Mouse (Mus musculus) limb, embryonic 12.5 days (tissue): Measurements from ENCODE around the gene A030005K14Rik. TPM values are rescaled to one million over a fixed set of nuclear protein-coding genes. Genes with fewer than 3 reads are reported as not detected.

Source experiments
- ATAC-seq: fragments of 200-750 bp; cut with Nextera tagmentation; 2 replicates; pipeline ENCODE4 v1.8.0; 2017; ENCODE audit warnings: low read depth, moderate TSS enrichment; ENCODE audit not compliant: insufficient number of reproducible peaks, insufficient read depth, low FRiP score, low TSS enrichment
- H3K27ac ChIP-seq: fragments of 300-500 bp; sonication (generic); 2 replicates; pipeline ENCODE4 v1.5.1; 2016; ENCODE audit warnings: mild to moderate bottlenecking, moderate library complexity
- H3K27me3 ChIP-seq: fragments of 300-500 bp; sonication (generic); 2 replicates; pipeline ENCODE4 v1.6.1; 2016; ENCODE audit warnings: mild to moderate bottlenecking, moderate library complexity
- H3K36me3 ChIP-seq: fragments of 300-500 bp; sonication (generic); 2 replicates; pipeline ENCODE4 v1.6.1; 2016; ENCODE audit warnings: mild to moderate bottlenecking, moderate library complexity
- H3K4me1 ChIP-seq: fragments of 300-500 bp; sonication (generic); replicated peaks from 2 replicates; pipeline ENCODE4 v1.6.1; 2016
- H3K4me2 ChIP-seq: fragments of 300-500 bp; sonication (generic); 2 replicates; pipeline ENCODE4 v1.6.1; 2016; ENCODE audit warnings: mild to moderate bottlenecking, moderate library complexity
- H3K4me3 ChIP-seq: fragments of 300-500 bp; sonication (generic); replicated peaks from 2 replicates; pipeline ENCODE4 v1.5.1; 2016; ENCODE audit warnings: mild to moderate bottlenecking
- H3K9ac ChIP-seq: fragments of 300-500 bp; sonication (generic); replicated peaks from 2 replicates; pipeline ENCODE4 v1.6.1; 2016; ENCODE audit warnings: mild to moderate bottlenecking, moderate library complexity
- H3K9me3 ChIP-seq: fragments of 300-500 bp; sonication (generic); 2 replicates; pipeline ENCODE4 v1.6.1; 2016; ENCODE audit warnings: mild to moderate bottlenecking, moderate library complexity
- WGBS: fragments of 180-500 bp; shearing (Covaris S2); methylation state at CpG from one replicate; pipeline ENCODE4 v1.1.7; 2016; 5-methylcytosine and 5-hydroxymethylcytosine counted together
- polyA plus RNA-seq: library from polyadenylated mRNA; unstranded; fragments of >200 nt; fragmentation: Nextera tagmentation; extraction: Ambion mirVana; gene quantifications from 2 replicates; pipeline ENCODE4 v1.2.1, GENCODE M21; 2016

A030005K14Rik gene
- polyA plus RNA-seq, 1 experiment from 2014 or later: not detected

DNA sequence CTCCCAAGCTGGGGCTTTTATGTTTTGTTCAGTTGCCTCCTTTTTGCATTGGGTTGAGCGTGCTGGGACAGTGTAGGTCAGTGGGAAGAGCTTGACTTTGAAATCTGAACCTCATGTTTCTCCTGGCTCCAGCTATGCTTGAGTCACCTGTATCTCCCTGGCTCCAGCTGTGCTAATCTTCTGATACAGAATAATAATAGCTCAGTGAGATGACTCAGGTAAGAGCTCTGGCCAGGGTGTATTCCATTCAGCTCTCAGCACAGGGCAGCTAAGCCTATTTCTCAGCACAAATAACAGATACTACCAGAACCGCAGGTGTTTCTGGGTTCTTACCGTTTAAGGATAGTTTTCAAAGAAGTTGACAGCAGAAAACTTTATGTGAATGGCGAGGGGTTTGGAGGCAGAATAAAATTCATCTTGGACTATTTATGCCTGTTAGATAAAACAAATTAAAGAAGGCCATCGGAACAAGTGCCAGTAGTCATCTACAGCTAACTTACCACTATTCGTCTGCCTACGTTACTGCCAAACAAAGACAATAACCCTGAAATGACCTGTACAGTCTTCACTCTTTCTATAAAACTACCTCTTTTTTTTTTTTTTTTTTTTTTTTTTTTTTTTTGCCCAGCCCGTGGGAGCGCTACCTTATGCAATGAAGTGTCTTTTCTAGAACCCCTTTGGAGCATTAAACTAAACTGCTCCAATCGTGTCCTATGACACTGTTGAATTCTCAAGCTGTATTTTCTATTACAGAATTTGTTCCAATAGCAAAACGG lies 22.1 kb downstream of the A030005K14Rik start:
- Histone ChIP-seq H3K4me3 (no peak overlapping the region), H3K36me3 (no peaks in the 10 kb centered on the region), H3K4me1 (peaks cover 10% of the 10 kb centered on the region; the same call in 1 of the 2 replicates), H3K27me3 (peaks cover 2% of the 10 kb centered on the region; the same call in 1 of the 2 replicates), H3K4me2 (peak overlapping the region; percentile 66), H3K9me3 (no peaks in the 10 kb centered on the region), H3K27ac (no peak overlapping the region), H3K9ac (no peak overlapping the region)
- 69% methylated on average over 11 of the region's 11 CpGs for WGBS
- no peak for ATAC-seq

DNA sequence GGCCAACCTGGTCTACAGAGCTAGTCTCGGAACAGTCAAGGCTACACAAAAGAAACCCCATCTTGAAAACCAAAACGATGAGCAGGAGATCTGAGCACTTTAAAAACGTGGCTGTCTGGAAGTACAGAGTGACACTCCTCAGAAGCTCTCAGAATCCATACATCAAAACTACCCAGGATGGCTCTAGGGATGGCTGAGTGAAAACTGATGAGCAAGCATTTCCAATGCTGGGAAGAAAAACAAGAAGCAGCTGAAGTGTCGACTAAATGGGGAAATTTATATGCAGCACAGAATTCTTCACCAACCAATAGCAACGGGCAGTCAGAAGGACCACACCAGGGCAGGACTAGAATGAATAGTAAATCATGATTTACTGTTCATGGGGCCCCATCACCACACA lies 24.7 kb downstream of the A030005K14Rik start:
- Histone ChIP-seq H3K27me3 (no peaks in the 10 kb centered on the region), H3K4me1 (peaks cover 10% of the 10 kb centered on the region; the same call in 1 of the 2 replicates), H3K9me3 (no peaks in the 10 kb centered on the region), H3K9ac (no peak overlapping the region), H3K4me3 (no peak overlapping the region), H3K36me3 (no peaks in the 10 kb centered on the region), H3K4me2 (no peak overlapping the region), H3K27ac (no peak overlapping the region)
- no peak for ATAC-seq
- WGBS: 41% methylated on average over 5 of the region's 5 CpGs

DNA sequence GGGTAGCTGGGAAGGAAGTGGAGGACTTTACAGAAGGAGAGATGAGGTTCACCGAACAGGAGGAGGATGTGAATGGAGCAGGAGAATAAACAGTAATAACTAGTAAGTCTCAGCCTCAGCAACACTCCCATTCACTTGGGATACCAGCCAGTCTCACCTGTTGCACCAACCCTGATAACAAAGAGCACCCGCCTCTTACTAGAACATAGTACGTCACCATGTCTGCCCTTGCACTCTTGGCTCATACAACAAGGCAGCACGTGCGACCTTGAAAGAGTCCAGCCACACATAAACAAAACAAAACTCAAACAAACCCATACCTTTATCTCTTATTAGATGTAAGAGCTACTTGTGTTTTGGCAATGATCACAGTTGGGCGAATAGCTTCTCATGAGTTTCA lies 26.7 kb downstream of the A030005K14Rik start:
- H3K4me1 ChIP-seq: peaks cover 10% of the 10 kb centered on the region; the same call in 1 of the 2 replicates
- no peak overlapping the region for H3K4me2 ChIP-seq
- H3K4me3 ChIP-seq: no peak overlapping the region
- H3K36me3 ChIP-seq: no peaks in the 10 kb centered on the region
- no peak overlapping the region for H3K27ac ChIP-seq
- H3K9me3 ChIP-seq: no peaks in the 10 kb centered on the region
- no peaks in the 10 kb centered on the region for H3K27me3 ChIP-seq
- ATAC-seq: no peak
- 90% methylated on average over 6 of the region's 6 CpGs for WGBS
- no peak overlapping the region for H3K9ac ChIP-seq

DNA sequence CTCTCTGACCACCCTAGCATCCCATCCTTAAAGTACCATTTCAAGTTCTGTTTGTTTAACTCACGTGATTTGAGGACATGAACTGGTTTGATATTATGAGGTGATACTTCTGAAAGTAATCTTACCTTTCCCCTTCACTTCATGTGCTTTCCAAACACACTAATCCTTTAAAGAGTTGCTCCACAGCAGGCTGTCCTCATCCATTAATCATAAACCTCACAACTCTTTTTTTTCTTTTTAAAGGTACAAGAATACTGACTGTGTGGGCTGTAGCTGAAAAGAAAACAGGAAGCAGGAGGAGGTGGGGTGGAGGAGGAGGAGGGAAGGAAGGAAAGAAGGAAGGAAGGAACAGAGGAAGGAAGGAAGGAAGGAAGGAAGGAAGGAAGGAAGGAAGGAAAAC lies 27.2 kb downstream of the A030005K14Rik start:
- H3K9ac ChIP-seq: no peak overlapping the region
- H3K9me3 ChIP-seq: no peaks in the 10 kb centered on the region
- 40% methylated on average over 1 of the region's 1 CpGs for WGBS
- no peak overlapping the region for H3K4me2 ChIP-seq
- peaks cover 10% of the 10 kb centered on the region; the same call in 1 of the 2 replicates for H3K4me1 ChIP-seq
- no peak overlapping the region for H3K27ac ChIP-seq
- H3K4me3 ChIP-seq: no peak overlapping the region
- no peaks in the 10 kb centered on the region for H3K36me3 ChIP-seq
- H3K27me3 ChIP-seq: no peaks in the 10 kb centered on the region
- ATAC-seq: no peak

DNA sequence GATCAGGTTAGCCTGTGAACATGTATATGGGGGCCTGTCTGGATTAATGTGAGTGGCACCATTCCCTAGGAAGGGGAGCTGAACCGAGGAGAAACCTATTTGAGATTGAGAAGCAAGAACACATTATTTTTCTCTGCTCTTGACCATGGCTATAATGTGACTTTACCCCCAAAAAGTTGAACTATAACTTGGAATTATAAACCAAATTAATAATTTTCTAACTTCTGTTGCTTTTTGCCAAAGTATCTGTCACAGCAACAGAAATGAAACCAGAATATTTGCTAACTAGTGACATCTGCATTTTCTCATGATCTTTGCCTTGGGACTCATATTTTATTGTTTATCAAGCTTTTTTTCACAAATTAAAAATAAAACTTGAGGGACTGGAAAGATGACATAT lies 42.6 kb downstream of the A030005K14Rik start:
- WGBS: 70% methylated on average over 1 of the region's 1 CpGs
- no peaks in the 10 kb centered on the region for H3K36me3 ChIP-seq
- H3K27ac ChIP-seq: no peak overlapping the region
- H3K4me2 ChIP-seq: no peak overlapping the region
- H3K4me1 ChIP-seq: no peaks in the 10 kb centered on the region
- no peaks in the 10 kb centered on the region for H3K27me3 ChIP-seq
- ATAC-seq: no peak
- H3K9me3 ChIP-seq: no peaks in the 10 kb centered on the region
- no peak overlapping the region for H3K4me3 ChIP-seq
- H3K9ac ChIP-seq: no peak overlapping the region

DNA sequence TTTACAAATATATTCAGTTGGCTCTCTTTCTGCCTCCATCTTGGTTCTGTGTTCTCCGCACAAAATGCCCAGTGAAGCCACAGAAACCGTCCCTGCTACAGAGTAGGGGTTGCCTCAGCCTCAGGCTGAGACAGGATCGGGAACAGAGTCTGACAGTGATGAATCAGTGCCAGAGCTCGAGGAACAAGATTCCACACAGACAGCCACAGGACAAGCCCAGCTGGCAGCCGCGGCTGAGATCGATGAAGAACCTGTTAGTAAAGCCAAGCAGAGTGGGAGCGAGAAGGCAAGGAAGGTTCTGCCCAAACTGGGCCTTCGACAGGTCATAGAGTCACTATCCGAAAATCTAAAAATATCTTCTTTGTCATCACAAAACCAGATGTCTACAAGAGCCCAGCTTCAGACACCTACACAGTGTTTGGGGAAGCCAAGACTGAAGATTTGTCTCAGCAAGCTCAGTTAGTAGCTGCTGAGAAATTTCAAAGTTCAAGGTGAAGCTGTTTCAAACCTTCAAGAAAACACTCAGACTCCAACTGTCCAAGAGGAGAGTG lies 43.8 kb downstream of the A030005K14Rik start:
- WGBS: 74% methylated on average over 10 of the region's 10 CpGs
- no peaks in the 10 kb centered on the region for H3K4me1 ChIP-seq
- H3K9ac ChIP-seq: no peak overlapping the region
- H3K4me2 ChIP-seq: no peak overlapping the region
- H3K27me3 ChIP-seq: no peaks in the 10 kb centered on the region
- no peak for ATAC-seq
- no peaks in the 10 kb centered on the region for H3K9me3 ChIP-seq
- H3K27ac ChIP-seq: no peak overlapping the region
- H3K4me3 ChIP-seq: no peak overlapping the region
- H3K36me3 ChIP-seq: no peaks in the 10 kb centered on the region

DNA sequence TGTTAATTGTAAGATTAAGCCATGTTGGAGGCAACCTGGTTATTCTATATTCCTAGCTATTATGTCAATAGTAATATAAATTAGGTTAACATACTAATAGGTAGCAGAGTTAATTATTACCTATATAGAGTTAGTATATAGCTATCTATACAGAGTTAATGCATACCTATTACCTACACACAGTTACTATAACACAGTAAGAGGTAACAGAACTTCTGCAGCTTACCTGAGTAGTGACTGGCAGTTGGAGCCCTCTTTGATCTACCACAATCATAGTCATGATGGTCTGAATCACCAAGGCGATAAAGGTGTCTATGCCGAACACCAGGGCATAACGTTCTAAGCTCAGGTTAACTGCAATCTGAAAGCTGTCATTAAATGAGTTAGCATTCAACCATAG lies 44.7 kb downstream of the A030005K14Rik start:
- H3K9ac ChIP-seq: no peak overlapping the region
- H3K4me2 ChIP-seq: no peak overlapping the region
- WGBS: 89% methylated on average over 3 of the region's 3 CpGs
- no peaks in the 10 kb centered on the region for H3K27me3 ChIP-seq
- no peak overlapping the region for H3K4me3 ChIP-seq
- no peaks in the 10 kb centered on the region for H3K4me1 ChIP-seq
- H3K27ac ChIP-seq: no peak overlapping the region
- H3K9me3 ChIP-seq: no peaks in the 10 kb centered on the region
- ATAC-seq: no peak
- no peaks in the 10 kb centered on the region for H3K36me3 ChIP-seq

Other genes with a start within 250 kb of the A030005K14Rik start
- gene Agfg1, start 219.9 kb downstream of the A030005K14Rik start, polyA plus RNA-seq: 35.9 and 37.6 TPM in 2 replicates
- not detected in 2 replicates for gene A030005L19Rik, start 146.1 kb downstream of the A030005K14Rik start, polyA plus RNA-seq
- not detected in 2 replicates for gene A030014E15Rik, start 134.5 kb downstream of the A030005K14Rik start, polyA plus RNA-seq
- gene Gm6217, start 128.0 kb downstream of the A030005K14Rik start, polyA plus RNA-seq: not detected in 2 replicates
- gene A030003K21Rik, start 116.0 kb downstream of the A030005K14Rik start, polyA plus RNA-seq: not detected in 2 replicates
- not detected in 2 replicates for gene Gm7544, start 103.4 kb downstream of the A030005K14Rik start, polyA plus RNA-seq
- not detected in 2 replicates for gene Gm47955, start 99.1 kb downstream of the A030005K14Rik start, polyA plus RNA-seq
- not detected in 2 replicates for gene Gm47959, start 58.8 kb downstream of the A030005K14Rik start, polyA plus RNA-seq
- gene Slc19a3, start 20.9 kb downstream of the A030005K14Rik start, polyA plus RNA-seq: 0.19 and 0.44 TPM in 2 replicates
- gene Krtap28-10, start 16.9 kb downstream of the A030005K14Rik start, polyA plus RNA-seq: not detected in 2 replicates
- gene Gm47969, start 14.4 kb downstream of the A030005K14Rik start, polyA plus RNA-seq: not detected in 2 replicates
- gene Krtap28-13, start 1.6 kb upstream of the A030005K14Rik start, polyA plus RNA-seq: not detected in 2 replicates
- gene Ccl20, start 57.4 kb upstream of the A030005K14Rik start, polyA plus RNA-seq: not detected in 2 replicates
- gene Daw1, start 100.4 kb upstream of the A030005K14Rik start, polyA plus RNA-seq: not detected in 2 replicates